Mouse (Mus musculus) liver, embryonic 13.5 days (tissue): Measurements from ENCODE around the gene Bag2. TPM values are rescaled to one million over a fixed set of nuclear protein-coding genes. Genes with fewer than 3 reads are reported as not detected.
A peak's percentile ranks its signal among the peaks of the same experiment; 100 is the strongest.
"Not testable (repeated sequence)": the region's sequence is repeated elsewhere in the genome, so short reads cannot be mapped to it uniquely, and the experiment has no call there.

Experiments used
- ATAC-seq: fragments of 200-750 bp; cut with Nextera tagmentation; 2 replicates; pipeline ENCODE4 v1.8.0; 2017; ENCODE audit warnings: low read depth, mild to moderate bottlenecking, moderate number of reproducible peaks, moderate library complexity
- DNase-seq: peaks from one replicate; pipeline ENCODE4 v3.0.0; 2022
- H3K27ac ChIP-seq: fragments of 300-500 bp; sonication (generic); 2 replicates; pipeline ENCODE4 v1.5.1; 2015; ENCODE audit warnings: moderate library complexity, mild to moderate bottlenecking, inconsistent platforms
- H3K27me3 ChIP-seq: fragments of 300-500 bp; sonication (generic); 2 replicates; pipeline ENCODE4 v1.6.1; 2015; ENCODE audit warnings: mild to moderate bottlenecking, inconsistent platforms
- H3K36me3 ChIP-seq: fragments of 300-500 bp; sonication (generic); 2 replicates; pipeline ENCODE4 v1.6.1; 2015; ENCODE audit warnings: mild to moderate bottlenecking, inconsistent platforms
- H3K4me1 ChIP-seq: fragments of 300-500 bp; sonication (generic); replicated peaks from 2 replicates; pipeline ENCODE4 v1.6.1; 2015; ENCODE audit warnings: inconsistent platforms
- H3K4me2 ChIP-seq: fragments of 300-500 bp; sonication (generic); 2 replicates; pipeline ENCODE4 v1.6.1; 2015; ENCODE audit warnings: inconsistent platforms, mild to moderate bottlenecking, moderate library complexity
- H3K4me3 ChIP-seq: fragments of 300-500 bp; sonication (generic); replicated peaks from 2 replicates; pipeline ENCODE4 v1.5.1; 2015; ENCODE audit warnings: mild to moderate bottlenecking, inconsistent platforms
- H3K9ac ChIP-seq: fragments of 300-500 bp; sonication (generic); 2 replicates; pipeline ENCODE4 v1.6.1; 2015; ENCODE audit warnings: mild to moderate bottlenecking, inconsistent platforms
- H3K9me3 ChIP-seq: fragments of 300-500 bp; sonication (generic); replicated peaks from 2 replicates; pipeline ENCODE4 v1.6.1; 2016; ENCODE audit warnings: inconsistent platforms
- WGBS: fragments of 180-500 bp; shearing (Covaris S2); methylation state at CpG from one replicate; pipeline ENCODE4 v1.1.7; 2015; ENCODE audit not compliant: insufficient replicate concordance; 5-methylcytosine and 5-hydroxymethylcytosine counted together
- polyA plus RNA-seq: library from polyadenylated mRNA; unstranded; fragments of >200 nt; fragmentation: Nextera tagmentation; extraction: Ambion mirVana; gene quantifications from 2 replicates; pipeline ENCODE4 v1.2.1, GENCODE M21; 2015

Gene Bag2
- polyA plus RNA-seq, 1 experiment from 2014 or later, result 63.2 TPM

- H3K4me2 ChIP-seq, H3K9me3 ChIP-seq, H3K4me3 ChIP-seq, H3K27ac ChIP-seq, H3K27me3 ChIP-seq, ATAC-seq, DNase-seq, H3K9ac ChIP-seq: not testable (repeated sequence)
- 68% methylated on average over 4 of the region's 4 CpGs for WGBS
- H3K4me1 ChIP-seq, result peaks cover 17% of the 10 kb centered on the region
- peaks cover 89% of the 10 kb centered on the region for H3K36me3 ChIP-seq
These were observed 7.9 kb downstream of the Bag2 start for GRCm38 (mm10) chr1:33749709-33750108.

- H3K9me3 ChIP-seq, result no peaks in the 10 kb centered on the region
- peaks cover 11% of the 10 kb centered on the region for H3K4me1 ChIP-seq
- H3K9ac ChIP-seq, result no peak overlapping the region
- 93% methylated on average over 11 of the region's 11 CpGs for WGBS
- H3K4me2 ChIP-seq, result no peak overlapping the region
- no peak overlapping the region for H3K27ac ChIP-seq
- no peak overlapping the region for H3K4me3 ChIP-seq
- no peak for DNase-seq
- H3K36me3 ChIP-seq, result peaks cover 88% of the 10 kb centered on the region
- H3K27me3 ChIP-seq, result no peaks in the 10 kb centered on the region
- ATAC-seq, result no peak
These were observed 8.5 kb downstream of the Bag2 start for GRCm38 (mm10) chr1:33749109-33749508.

- peaks cover 67% of the 10 kb centered on the region for H3K36me3 ChIP-seq
- H3K27ac ChIP-seq, result no peak overlapping the region
- H3K4me3 ChIP-seq, result no peak overlapping the region
- WGBS, result 95% methylated on average over 4 of the region's 4 CpGs
- ATAC-seq (peak; percentile 41; the same call in 1 of the 2 replicates), DNase-seq (no peak)
- H3K4me2 ChIP-seq, result no peak overlapping the region
- H3K4me1 ChIP-seq, result no peaks in the 10 kb centered on the region
- H3K9me3 ChIP-seq, result no peaks in the 10 kb centered on the region
- no peaks in the 10 kb centered on the region for H3K27me3 ChIP-seq
- H3K9ac ChIP-seq, result no peak overlapping the region
These were observed 11.7 kb downstream of the Bag2 start for GRCm38 (mm10) chr1:33745901-33746300.

- WGBS, result 89% methylated on average over 9 of the region's 9 CpGs
- peaks cover 65% of the 10 kb centered on the region for H3K36me3 ChIP-seq
- DNase-seq, H3K9ac ChIP-seq, H3K27ac ChIP-seq, H3K4me2 ChIP-seq, H3K9me3 ChIP-seq, H3K27me3 ChIP-seq, ATAC-seq, H3K4me1 ChIP-seq, H3K4me3 ChIP-seq: not testable (repeated sequence)
These were observed 12.8 kb downstream of the Bag2 start for GRCm38 (mm10) chr1:33744815-33745214.

- Histone ChIP-seq H3K4me2 (no peak overlapping the region), H3K36me3 (peaks cover 62% of the 10 kb centered on the region), H3K9ac (no peak overlapping the region), H3K4me1 (no peaks in the 10 kb centered on the region), H3K9me3 (no peaks in the 10 kb centered on the region), H3K27me3 (no peaks in the 10 kb centered on the region), H3K27ac (no peak overlapping the region), H3K4me3 (no peak overlapping the region)
- peak; percentile 26 for DNase-seq
- ATAC-seq, result no peak
- WGBS, result 19% methylated on average over 8 of the region's 8 CpGs
These were observed 14.7 kb downstream of the Bag2 start for GRCm38 (mm10) chr1:33742903-33743302.

GRCm38 (mm10) chr1:33739302-33739701 is 18.3 kb downstream of the Bag2 start:
- 38% methylated on average over 12 of the region's 12 CpGs for WGBS

GRCm38 (mm10) chr1:33738681-33739278 is 18.8 kb downstream of the Bag2 start:
- Histone ChIP-seq H3K9me3 (no peaks in the 10 kb centered on the region), H3K9ac (no peak overlapping the region), H3K4me2 (no peak overlapping the region), H3K4me3 (no peak overlapping the region), H3K27me3 (no peaks in the 10 kb centered on the region), H3K27ac (no peak overlapping the region; the same call in 1 of the 2 replicates), H3K36me3 (peaks cover 46% of the 10 kb centered on the region), H3K4me1 (0 out of 2 replicates have a peak, but pooled peaks cover under 1% of the 10 kb centered on the region)
- no peak for DNase-seq
- no peak for ATAC-seq
- 78% methylated on average over 11 of the region's 11 CpGs for WGBS

More at GRCm38 (mm10) chr1:33739302-33739701, 18.3 kb downstream of the Bag2 start:
- Histone ChIP-seq H3K27me3 (no peaks in the 10 kb centered on the region), H3K36me3 (peaks cover 50% of the 10 kb centered on the region), H3K4me3 (no peak overlapping the region), H3K9ac (no peak overlapping the region), H3K27ac (no peak overlapping the region), H3K9me3 (no peaks in the 10 kb centered on the region), H3K4me1 (no peaks in the 10 kb centered on the region), H3K4me2 (no peak overlapping the region)
- ATAC-seq (peak; percentile 51; the same call in 1 of the 2 replicates), DNase-seq (peak; percentile 52)

GRCm38 (mm10) chr1:33738281-33738680 is 19.3 kb downstream of the Bag2 start:
- Histone ChIP-seq H3K36me3 (peaks cover 46% of the 10 kb centered on the region), H3K4me1 (0 out of 2 replicates have a peak, but pooled peaks cover 3% of the 10 kb centered on the region), H3K4me2 (no peak overlapping the region), H3K4me3 (no peak overlapping the region), H3K27me3 (no peaks in the 10 kb centered on the region), H3K27ac (no peak overlapping the region), H3K9ac (no peak overlapping the region), H3K9me3 (no peaks in the 10 kb centered on the region)
- DNase-seq (no peak), ATAC-seq (no peak)
- 91% methylated on average over 11 of the region's 11 CpGs for WGBS

- DNase-seq (no peak), ATAC-seq (peak; percentile 68)
- H3K9me3 ChIP-seq, result no peaks in the 10 kb centered on the region
- H3K4me2 ChIP-seq, result no peak overlapping the region
- no peak overlapping the region for H3K4me3 ChIP-seq
- no peak overlapping the region for H3K9ac ChIP-seq
- 0 out of 2 replicates have a peak, but pooled peaks cover 3% of the 10 kb centered on the region for H3K4me1 ChIP-seq
- 71% methylated on average over 5 of the region's 5 CpGs for WGBS
- H3K27ac ChIP-seq, result no peak overlapping the region
- H3K36me3 ChIP-seq, result peaks cover 39% of the 10 kb centered on the region
- H3K27me3 ChIP-seq, result no peaks in the 10 kb centered on the region
These were observed 23.5 kb downstream of the Bag2 start for GRCm38 (mm10) chr1:33734001-33734685.

GRCm38 (mm10) chr1:33733044-33733443 is 24.6 kb downstream of the Bag2 start:
- 79% methylated on average over 9 of the region's 9 CpGs for WGBS
- Histone ChIP-seq H3K4me1 (0 out of 2 replicates have a peak, but pooled peaks cover 3% of the 10 kb centered on the region), H3K9me3 (no peaks in the 10 kb centered on the region), H3K4me3 (no peak overlapping the region), H3K27ac (no peak overlapping the region), H3K27me3 (no peaks in the 10 kb centered on the region), H3K9ac (no peak overlapping the region), H3K36me3 (peaks cover 32% of the 10 kb centered on the region), H3K4me2 (no peak overlapping the region)
- DNase-seq, result no peak
- no peak for ATAC-seq

- DNase-seq, result no peak
- H3K9ac ChIP-seq, result no peak overlapping the region
- H3K36me3 ChIP-seq, result peaks cover 43% of the 10 kb centered on the region
- ATAC-seq, result no peak
- no peak overlapping the region for H3K27ac ChIP-seq
- no peak overlapping the region for H3K4me3 ChIP-seq
- 81% methylated on average over 5 of the region's 5 CpGs for WGBS
- H3K4me2 ChIP-seq, result no peak overlapping the region
- no peaks in the 10 kb centered on the region for H3K27me3 ChIP-seq
- no peaks in the 10 kb centered on the region for H3K9me3 ChIP-seq
- peaks cover 11% of the 10 kb centered on the region for H3K4me1 ChIP-seq
These were observed 32.5 kb downstream of the Bag2 start for GRCm38 (mm10) chr1:33725086-33725485.
